Mouse (Mus musculus) thymus, postnatal 4 days (tissue): Measurements from ENCODE around the gene Coro1b.
A peak's percentile ranks its signal among the peaks of the same experiment; 100 is the strongest.

Experiments used
- DNase-seq: peaks from one replicate; pipeline ENCODE4 v3.0.0; 2021

Gene Coro1b

DNA sequence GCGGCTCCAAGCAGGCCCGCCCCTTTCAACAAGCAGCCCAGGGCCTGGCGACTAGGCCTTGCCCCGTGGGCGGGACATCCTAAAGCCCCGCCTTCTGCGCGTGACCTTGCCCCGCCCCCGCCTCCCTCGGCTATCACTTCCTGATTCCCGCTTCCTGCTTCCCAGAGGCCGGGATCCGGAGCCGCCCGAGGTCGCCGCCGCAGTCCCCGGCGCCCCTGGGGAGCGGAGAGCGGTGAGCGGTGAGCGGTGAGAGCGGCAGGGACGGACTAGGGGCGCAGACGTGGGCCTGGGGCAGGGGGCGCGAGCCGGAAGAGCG, at the start of gene Coro1b:
Gene Coro1b, plus strand, starts transcription at position 129 of the 316 bp plus-strand sequence.
- peak; percentile 97 for DNase-seq

- peak; percentile 98 for DNase-seq
Measured at GRCm38 (mm10) chr19:4099056-4099455, 49.4 kb upstream of the Coro1b start.

GRCm38 (mm10) chr19:4099837-4100717, 48.3 kb upstream of the Coro1b start, which contains the start of gene Pitpnm1:
Gene Pitpnm1 (plus strand): TSS chr19:4099998.
- peak; percentile 88 for DNase-seq

DNA sequence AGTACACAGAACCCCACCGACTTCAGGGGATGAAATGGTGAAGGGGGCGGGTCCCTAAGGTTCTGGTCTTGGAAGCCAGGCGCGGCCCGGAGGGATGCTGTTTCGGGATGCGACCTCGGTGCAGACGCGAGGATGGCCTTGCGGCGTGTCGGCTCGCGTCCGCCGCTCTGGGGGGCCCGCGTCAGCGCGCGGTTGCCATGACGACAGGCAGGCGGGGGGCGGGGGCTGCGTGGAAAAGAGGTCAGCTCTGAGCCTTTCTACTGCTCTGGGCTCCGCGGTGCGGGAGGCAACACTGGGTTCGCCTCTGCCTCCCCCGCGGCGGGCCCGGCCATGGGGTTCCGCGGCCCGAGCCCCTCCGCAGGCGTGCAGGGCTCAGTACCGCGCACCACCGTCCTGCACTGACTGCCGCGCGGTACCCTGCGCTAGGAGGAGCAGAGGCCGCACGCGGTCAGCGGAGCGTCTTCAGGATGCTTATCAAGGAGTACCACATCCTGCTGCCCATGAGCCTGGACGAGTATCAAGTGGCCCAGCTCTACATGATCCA, 47.6 kb upstream of the Coro1b start:
- peak; percentile 82 for DNase-seq

GRCm38 (mm10) chr19:4101466-4101865, 47.0 kb upstream of the Coro1b start:
- DNase-seq: no peak

DNA sequence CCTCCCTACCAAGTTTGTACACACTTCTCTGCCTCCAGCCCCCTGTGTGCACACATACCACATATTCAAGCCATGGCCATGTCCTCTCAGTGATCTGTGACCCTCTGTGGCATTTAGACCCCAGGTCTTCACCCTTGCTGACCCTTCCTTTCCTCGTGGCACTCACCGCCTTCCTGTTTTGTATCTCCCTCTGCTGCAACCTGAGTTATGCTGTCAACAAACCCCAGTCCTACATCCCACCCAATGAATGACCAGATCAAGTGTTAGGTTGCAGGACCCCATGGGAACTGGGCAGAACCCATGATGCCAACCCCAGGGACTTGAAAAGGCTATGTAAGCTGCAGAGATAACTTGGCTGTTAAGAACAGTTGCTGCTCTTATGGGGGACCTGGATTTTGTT, 46.4 kb upstream of the Coro1b start:
- no peak for DNase-seq

- no peak for DNase-seq
Measured at GRCm38 (mm10) chr19:4102626-4103025, 45.8 kb upstream of the Coro1b start.

GRCm38 (mm10) chr19:4103294-4103693, 45.1 kb upstream of the Coro1b start:
- no peak for DNase-seq

DNA sequence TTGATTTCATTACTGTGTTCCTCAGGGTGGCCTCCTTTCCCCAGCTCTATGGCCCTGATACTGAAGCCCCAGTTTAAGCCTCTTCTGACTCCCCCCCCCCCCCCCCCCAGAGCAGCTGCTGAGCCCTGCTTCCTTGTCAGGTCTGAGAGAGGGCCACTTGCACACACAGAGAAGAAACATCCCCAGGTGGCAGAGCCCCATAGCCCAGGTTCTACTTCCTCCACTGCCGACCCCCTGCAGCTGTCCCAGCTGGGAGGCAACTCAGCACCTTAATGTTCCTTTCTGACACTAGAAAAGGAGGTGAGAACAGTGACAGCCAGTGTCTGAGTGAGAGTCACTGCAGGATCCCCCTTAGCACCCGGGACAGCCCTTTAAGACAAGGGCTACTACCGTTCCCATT, 44.6 kb upstream of the Coro1b start:
- DNase-seq: peak; percentile 51

GRCm38 (mm10) chr19:4104675-4105194, 43.7 kb upstream of the Coro1b start:
- DNase-seq: no peak

DNA sequence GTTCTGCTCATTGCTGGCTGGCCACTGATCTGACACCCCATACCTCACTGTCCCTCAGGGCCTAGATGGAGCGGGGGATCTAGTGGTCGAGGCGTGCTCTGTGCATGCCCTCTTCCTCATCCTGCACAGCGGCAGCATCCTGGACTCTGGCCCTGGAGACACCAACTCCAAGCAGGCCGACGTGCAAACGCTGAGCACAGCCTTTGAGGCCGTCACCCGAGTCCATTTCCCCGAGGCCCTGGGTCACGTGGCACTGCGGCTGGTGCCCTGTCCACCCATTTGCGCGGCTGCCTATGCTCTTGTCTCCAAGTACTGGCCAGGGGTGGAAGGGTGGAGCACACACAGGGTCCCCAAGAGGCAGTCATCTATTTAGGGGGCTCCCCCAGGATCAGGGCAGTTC, 41.8 kb upstream of the Coro1b start:
- no peak for DNase-seq

DNA sequence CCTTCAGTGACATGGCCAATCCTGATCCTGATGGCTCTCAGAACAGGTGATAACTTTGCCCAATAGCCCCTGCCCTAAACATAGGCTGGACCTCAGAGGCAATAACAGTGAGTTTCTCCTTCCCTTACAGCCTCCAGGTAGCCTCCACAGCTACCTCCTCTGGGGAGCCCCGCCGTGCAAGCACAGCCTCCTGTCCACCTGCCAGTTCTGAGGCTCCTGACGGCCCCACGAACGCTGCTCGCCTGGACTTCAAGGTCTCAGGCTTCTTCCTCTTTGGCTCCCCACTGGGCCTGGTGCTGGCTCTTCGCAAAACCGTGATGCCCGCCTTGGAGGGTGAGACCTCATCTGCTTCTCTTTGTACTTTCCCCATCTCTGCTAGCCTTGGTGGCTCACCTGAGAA, 39.9 kb upstream of the Coro1b start:
- DNase-seq: no peak

DNA sequence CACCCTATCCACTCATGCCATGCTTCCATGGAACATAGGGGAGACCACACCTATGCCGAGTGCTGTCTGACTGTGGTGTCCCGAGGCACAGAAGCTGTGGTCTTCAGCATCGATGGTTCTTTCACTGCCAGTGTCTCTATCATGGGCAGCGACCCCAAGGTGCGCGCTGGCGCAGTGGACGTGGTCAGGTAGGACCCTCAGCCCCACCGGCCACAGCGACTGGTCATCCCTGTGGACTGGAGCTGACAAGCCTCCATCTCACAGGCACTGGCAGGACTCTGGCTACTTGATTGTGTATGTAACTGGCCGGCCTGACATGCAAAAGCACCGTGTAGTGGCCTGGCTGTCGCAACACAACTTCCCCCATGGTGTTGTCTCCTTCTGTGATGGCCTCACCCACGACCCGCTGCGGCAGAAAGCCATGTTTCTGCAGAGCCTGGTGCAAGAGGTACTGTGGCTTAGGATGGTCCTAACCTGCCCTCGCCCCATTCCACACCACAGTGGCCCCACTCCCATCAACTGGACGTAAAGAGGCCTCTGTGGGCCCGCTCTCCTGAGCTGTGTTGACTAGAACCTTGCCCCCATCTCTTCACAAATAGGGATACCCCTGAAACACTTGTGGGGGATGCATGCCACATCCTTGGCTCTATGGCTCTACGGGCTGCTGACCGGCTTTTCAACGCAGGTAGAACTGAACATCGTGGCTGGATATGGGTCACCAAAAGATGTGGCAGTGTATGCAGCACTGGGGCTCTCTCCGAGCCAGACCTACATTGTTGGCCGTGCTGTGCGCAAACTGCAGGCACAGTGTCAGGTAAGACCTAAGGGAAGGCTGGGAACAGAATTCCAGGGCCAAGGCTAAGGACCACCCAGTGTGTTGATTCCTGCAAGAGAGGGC, 36.1 kb upstream of the Coro1b start:
- DNase-seq: no peak

- no peak for DNase-seq
Measured at GRCm38 (mm10) chr19:4113186-4113805, 35.1 kb upstream of the Coro1b start.

- peak; percentile 61 for DNase-seq
Measured at GRCm38 (mm10) chr19:4113806-4114230, 34.6 kb upstream of the Coro1b start.

- peak; percentile 51 for DNase-seq
Measured at GRCm38 (mm10) chr19:4114551-4114950, 33.9 kb upstream of the Coro1b start.

DNA sequence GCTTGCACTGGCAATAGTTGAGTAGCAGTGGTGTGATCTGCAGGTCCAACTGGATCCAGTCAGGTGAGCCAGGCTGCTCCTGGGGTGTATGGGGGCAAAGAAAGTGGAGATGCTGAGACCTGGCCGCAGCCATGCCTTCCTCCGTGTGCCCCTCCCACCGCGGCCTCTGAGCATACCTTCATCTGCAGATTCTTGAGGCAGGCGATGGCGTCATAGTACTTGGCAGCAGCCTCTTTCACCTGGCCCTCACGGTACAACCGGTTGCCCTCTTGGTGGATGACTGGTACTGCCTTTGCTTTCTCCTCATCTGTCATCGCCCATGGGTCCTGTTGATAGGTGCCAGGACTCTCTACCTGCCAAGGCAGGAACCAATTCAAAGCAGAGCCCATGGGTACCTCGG, 33.3 kb upstream of the Coro1b start:
- no peak for DNase-seq

DNA sequence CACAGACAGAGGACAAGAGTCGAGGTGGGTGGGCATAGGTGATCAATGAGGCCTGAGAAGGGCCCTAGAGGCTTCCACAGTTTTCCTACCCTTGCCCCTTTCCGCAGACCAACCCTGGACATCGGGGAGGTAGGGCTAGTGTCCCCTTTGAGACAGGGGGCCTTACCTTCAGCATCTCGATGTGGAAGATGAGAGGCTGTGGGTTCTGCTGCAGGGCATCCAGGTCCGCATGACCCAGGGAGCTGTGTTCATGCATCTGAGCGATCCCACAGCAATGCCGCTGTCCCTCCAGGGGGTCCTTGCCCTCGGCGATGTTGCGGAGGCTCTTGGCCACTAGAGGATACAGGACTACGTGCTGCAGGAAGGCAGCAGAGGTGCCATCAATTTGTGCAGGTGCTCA, 32.6 kb upstream of the Coro1b start:
- no peak for DNase-seq

DNA sequence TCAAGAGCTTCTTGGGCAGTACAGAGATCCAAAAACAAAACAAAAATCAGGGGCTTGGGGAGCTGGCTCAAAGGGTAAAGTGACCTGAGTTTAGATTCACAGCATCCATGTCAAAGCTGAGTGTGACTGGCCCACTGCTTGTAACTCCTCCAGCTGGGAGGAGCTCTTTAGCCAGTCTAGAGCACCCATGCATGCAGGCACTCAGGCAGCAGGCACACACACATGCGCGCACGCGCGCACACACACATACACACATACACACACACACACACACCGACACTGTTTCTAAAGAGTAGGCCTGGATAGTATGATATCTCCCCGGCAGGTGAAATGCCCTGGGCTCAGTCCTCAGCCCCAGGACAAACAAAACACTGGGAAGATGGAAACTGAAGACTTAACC, 31.4 kb upstream of the Coro1b start:
- DNase-seq: no peak

DNA sequence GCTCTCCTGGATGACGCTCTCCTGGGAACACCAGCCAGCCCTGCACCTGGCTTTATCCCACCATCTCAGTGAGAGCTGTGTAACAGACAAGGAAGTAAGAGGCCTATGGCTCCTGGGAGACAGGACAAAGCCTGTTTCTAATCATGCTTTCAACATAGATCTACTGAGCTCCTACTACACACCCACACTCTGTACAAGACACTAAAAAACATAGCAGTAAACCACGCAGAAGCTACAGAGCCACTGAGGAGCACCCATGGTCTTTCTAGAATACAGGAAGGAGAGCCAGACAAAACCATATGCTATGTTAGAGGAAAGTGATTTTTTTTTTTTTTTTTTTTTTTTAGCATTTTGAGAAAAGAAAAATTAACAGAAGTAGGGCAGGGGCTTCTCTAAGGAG, 30.1 kb upstream of the Coro1b start:
- no peak for DNase-seq

DNA sequence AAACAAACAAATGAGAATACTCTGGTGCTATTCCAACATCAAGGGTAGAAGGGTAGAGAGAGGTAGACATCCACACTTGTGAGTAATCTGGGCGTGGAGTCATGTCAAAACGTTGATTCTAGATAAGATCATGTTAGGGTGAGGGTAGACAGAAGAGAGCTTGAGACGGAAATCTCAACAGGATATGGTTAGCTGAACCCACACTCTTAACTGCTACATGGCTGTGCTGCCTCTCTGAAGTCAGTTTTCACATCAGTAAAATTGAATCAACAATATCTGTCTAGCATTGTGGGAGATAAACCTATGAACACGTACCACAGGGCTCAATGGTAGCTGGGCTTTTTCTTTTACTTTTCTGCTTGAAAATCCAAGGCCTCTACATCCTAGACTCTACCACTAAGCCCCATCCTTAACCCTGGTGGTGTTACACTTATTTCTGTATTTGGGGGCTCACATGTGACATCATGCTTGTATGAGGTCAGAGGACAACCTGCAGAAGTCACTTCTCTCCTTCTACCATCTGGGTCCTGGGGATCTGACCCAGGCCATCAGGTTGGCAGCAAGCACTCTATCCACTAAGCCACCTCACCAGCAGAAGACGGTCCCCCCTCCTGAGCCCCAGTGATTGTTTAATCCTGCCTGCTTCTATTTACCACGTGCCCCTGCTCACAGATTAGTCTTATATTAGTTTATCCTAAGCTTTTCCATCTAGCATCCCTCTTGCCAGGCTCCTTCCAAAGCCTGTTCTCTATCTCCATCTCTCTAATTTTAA, 28.5 kb upstream of the Coro1b start:
- DNase-seq: no peak

DNA sequence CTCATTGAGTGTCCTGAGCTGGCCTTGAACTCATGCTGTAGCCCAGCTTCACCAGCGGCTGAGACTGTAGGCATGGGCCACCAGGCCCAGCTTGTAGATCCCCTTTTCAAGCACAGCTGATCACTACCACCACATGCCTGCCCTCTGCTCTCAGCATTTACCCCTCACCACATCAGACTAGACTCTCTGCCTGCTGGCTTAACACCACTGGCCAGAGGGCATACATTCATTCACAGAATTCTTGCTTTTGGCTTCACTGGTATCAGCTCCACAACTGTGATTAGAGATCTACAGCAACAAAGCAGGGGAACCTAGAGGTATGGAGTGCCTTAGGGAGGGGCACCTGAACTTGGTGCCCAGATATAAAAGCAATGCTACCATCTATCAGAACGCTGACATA, 27.9 kb upstream of the Coro1b start:
- no peak for DNase-seq
